Mouse (Mus musculus): ENCODE data around the gene Clcf1. TPM values are rescaled to one million over a fixed set of nuclear protein-coding genes. Genes with fewer than 3 reads are reported as not detected.

The Clcf1 gene
- total and polyA plus RNA-seq, 3 experiments: 0.55 to 5.4 (median 1.0) TPM

GRCm38 (mm10) chr19:4190831-4191334 lies 23.2 kb upstream of the Clcf1 start, which contains the start of gene Tbc1d10c:
TSS of gene Tbc1d10c (minus strand) at chr19:4191284.
- peak within 1 kb of the TSS; percentile 98 for H3K4me3 ChIP-seq
- H3K36me3 ChIP-seq (ENCODE audit: control insufficient read depth, insufficient read depth, low read length): peaks cover 11% of the 10 kb centered on the region
- intact Hi-C loops (cut with DNase I): no loop called here
- H3K27me3 ChIP-seq (ENCODE audit: control insufficient read depth, insufficient read depth, low read length): no peaks in the 10 kb centered on the region
- peak in 1 of 2 experiments; percentile 75 for DNase-seq
- WGBS: 57% methylated on average over 4 of the region's 4 CpGs
- H3K9ac ChIP-seq (ENCODE audit: low read depth, low read length): peak within 1 kb of the TSS; percentile 99
- peaks cover 7% of the 10 kb centered on the region for H3K4me1 ChIP-seq (ENCODE audit: control insufficient read depth, insufficient read depth, low read length)
- peaks cover 5% of the 10 kb centered on the region; the same call in 1 of the 2 replicates for H3K79me2 ChIP-seq (replicated peaks; ENCODE audit: control insufficient read depth, insufficient read depth, low read length)
- TF ChIP-seq CTCF (IDR thresholded peaks at IDR 0.05) (no peak), POLR2A (IDR thresholded peaks at IDR 0.05; ENCODE audit: insufficient read depth, low read depth, low read length) (no peak), EP300 (IDR thresholded peaks at IDR 0.05; ENCODE audit: insufficient read depth, low read depth, low read length) (no peak)
- peak within 1 kb of the TSS; percentile 96 for H3K27ac ChIP-seq

- intact Hi-C loops (cut with DNase I): loop anchor here (1.0 kb wide), 2 partner anchors 10 to 21 kb away; partner anchors contain the start of gene Rad9a
- no peaks in the 10 kb centered on the region for H3K27me3 ChIP-seq (ENCODE audit: control insufficient read depth, insufficient read depth, low read length)
- H3K27ac ChIP-seq: peak within 1 kb of the TSS; percentile 96
- DNase-seq: peak; percentile 96 to 98
- H3K9ac ChIP-seq (ENCODE audit: low read depth, low read length): peak within 1 kb of the TSS; percentile 99
- H3K79me2 ChIP-seq (replicated peaks; ENCODE audit: control insufficient read depth, insufficient read depth, low read length): peaks cover 5% of the 10 kb centered on the region; the same call in 1 of the 2 replicates
- peaks cover 8% of the 10 kb centered on the region for H3K4me1 ChIP-seq (ENCODE audit: control insufficient read depth, insufficient read depth, low read length)
- TF ChIP-seq POLR2A (IDR thresholded peaks at IDR 0.05; ENCODE audit: insufficient read depth, low read depth, low read length) (peak; percentile 79), CTCF (IDR thresholded peaks at IDR 0.05) (peak; percentile 84), EP300 (IDR thresholded peaks at IDR 0.05; ENCODE audit: insufficient read depth, low read depth, low read length) (0 out of 2 replicates have a peak, but pooled peaks have one; percentile 41)
- peak within 1 kb of the TSS; percentile 98 for H3K4me3 ChIP-seq
- WGBS: 2% methylated on average over 45 of the region's 47 CpGs
- H3K36me3 ChIP-seq (ENCODE audit: control insufficient read depth, insufficient read depth, low read length): peaks cover 12% of the 10 kb centered on the region
These were observed 22.3 kb upstream of the Clcf1 start, which contains the start of gene Ppp1ca for GRCm38 (mm10) chr19:4191528-4192250. TSS of gene Ppp1ca (plus strand) at chr19:4192065.

GRCm38 (mm10) chr19:4192251-4192985 lies 21.6 kb upstream of the Clcf1 start:
- Histone ChIP-seq H3K4me1 (ENCODE audit: control insufficient read depth, insufficient read depth, low read length) (peaks cover 10% of the 10 kb centered on the region), H3K79me2 (replicated peaks; ENCODE audit: control insufficient read depth, insufficient read depth, low read length) (peaks cover 5% of the 10 kb centered on the region; the same call in 1 of the 2 replicates), H3K9ac (ENCODE audit: low read depth, low read length) (peak overlapping the region; percentile 99), H3K27me3 (ENCODE audit: control insufficient read depth, insufficient read depth, low read length) (no peaks in the 10 kb centered on the region), H3K4me3 (peak overlapping the region; percentile 98), H3K27ac (peak overlapping the region; percentile 96), H3K36me3 (ENCODE audit: control insufficient read depth, insufficient read depth, low read length) (peaks cover 12% of the 10 kb centered on the region)
- intact Hi-C loops (cut with DNase I): loop anchor here (1.0 kb wide), 2 partner anchors 9 to 22 kb away; partner anchors contain the start of gene Rad9a
- no peak for TF ChIP-seq CTCF (IDR thresholded peaks at IDR 0.05)
- TF ChIP-seq POLR2A (IDR thresholded peaks at IDR 0.05; ENCODE audit: insufficient read depth, low read depth, low read length): no peak
- TF ChIP-seq EP300 (IDR thresholded peaks at IDR 0.05; ENCODE audit: insufficient read depth, low read depth, low read length): no peak
- WGBS: under 1% methylated on average over 46 of the region's 52 CpGs
- peak in 1 of 2 experiments; percentile 45 for DNase-seq

- peak overlapping the region; percentile 98 for H3K4me3 ChIP-seq
- H3K79me2 ChIP-seq (replicated peaks; ENCODE audit: control insufficient read depth, insufficient read depth, low read length): peaks cover 5% of the 10 kb centered on the region; the same call in 1 of the 2 replicates
- intact Hi-C loops (cut with DNase I): no loop called here
- peak overlapping the region; percentile 96; the same call in 1 of the 2 replicates for H3K27ac ChIP-seq
- no peak for DNase-seq
- peaks cover 10% of the 10 kb centered on the region for H3K4me1 ChIP-seq (ENCODE audit: control insufficient read depth, insufficient read depth, low read length)
- H3K27me3 ChIP-seq (ENCODE audit: control insufficient read depth, insufficient read depth, low read length): no peaks in the 10 kb centered on the region
- H3K9ac ChIP-seq (ENCODE audit: low read depth, low read length): peak overlapping the region; percentile 99
- WGBS: 44% methylated on average over 6 of the region's 6 CpGs
- TF ChIP-seq CTCF (IDR thresholded peaks at IDR 0.05) (no peak), POLR2A (IDR thresholded peaks at IDR 0.05; ENCODE audit: insufficient read depth, low read depth, low read length) (no peak), EP300 (IDR thresholded peaks at IDR 0.05; ENCODE audit: insufficient read depth, low read depth, low read length) (no peak)
- H3K36me3 ChIP-seq (ENCODE audit: control insufficient read depth, insufficient read depth, low read length): peaks cover 12% of the 10 kb centered on the region
These were observed 20.9 kb upstream of the Clcf1 start for GRCm38 (mm10) chr19:4193129-4193528.

- Histone ChIP-seq H3K9ac (ENCODE audit: low read depth, low read length) (no peak overlapping the region), H3K27ac (no peak overlapping the region), H3K27me3 (ENCODE audit: control insufficient read depth, insufficient read depth, low read length) (no peaks in the 10 kb centered on the region), H3K36me3 (ENCODE audit: control insufficient read depth, insufficient read depth, low read length) (peaks cover 12% of the 10 kb centered on the region), H3K4me1 (ENCODE audit: control insufficient read depth, insufficient read depth, low read length) (peaks cover 10% of the 10 kb centered on the region), H3K4me3 (no peak overlapping the region), H3K79me2 (replicated peaks; ENCODE audit: control insufficient read depth, insufficient read depth, low read length) (peaks cover 5% of the 10 kb centered on the region; the same call in 1 of the 2 replicates)
- DNase-seq: no peak
- TF ChIP-seq EP300 (IDR thresholded peaks at IDR 0.05; ENCODE audit: insufficient read depth, low read depth, low read length): no peak
- no peak for TF ChIP-seq CTCF (IDR thresholded peaks at IDR 0.05)
- TF ChIP-seq POLR2A (IDR thresholded peaks at IDR 0.05; ENCODE audit: insufficient read depth, low read depth, low read length): no peak
- intact Hi-C loops (cut with DNase I): no loop called here
- WGBS: 78% methylated on average over 8 of the region's 8 CpGs
These were observed 19.9 kb upstream of the Clcf1 start for GRCm38 (mm10) chr19:4194021-4194724.
